Mouse (Mus musculus) heart, embryonic 11.5 days (tissue): ENCODE measurements around the gene Asna1. TPM values are rescaled to one million over a fixed set of nuclear protein-coding genes. Genes with fewer than 3 reads are reported as not detected.

ENCODE experiments used
- ATAC-seq: fragments of 200-750 bp; cut with Nextera tagmentation; replicated peaks from 2 replicates; pipeline ENCODE4 v1.8.0; 2017; ENCODE audit warnings: moderate library complexity; ENCODE audit not compliant: insufficient number of reproducible peaks, low FRiP score, low TSS enrichment
- H3K27ac ChIP-seq: fragments of 300-500 bp; sonication (generic); 2 replicates; pipeline ENCODE4 v1.5.1; 2014; ENCODE audit warnings: mild to moderate bottlenecking, low read depth, low read length
- H3K27me3 ChIP-seq: fragments of 300-500 bp; sonication (generic); 2 replicates; pipeline ENCODE4 v1.6.1; 2014; ENCODE audit warnings: mild to moderate bottlenecking, low read length, mixed read lengths; ENCODE audit not compliant: control insufficient read depth, insufficient read depth
- H3K36me3 ChIP-seq: fragments of 300-500 bp; sonication (generic); 2 replicates; pipeline ENCODE4 v1.6.1; 2014; ENCODE audit warnings: mild to moderate bottlenecking, low read length, moderate library complexity, mixed read lengths; ENCODE audit not compliant: control insufficient read depth, insufficient read depth
- H3K4me1 ChIP-seq: fragments of 300-500 bp; sonication (generic); 2 replicates; pipeline ENCODE4 v1.6.1; 2014; ENCODE audit warnings: low read length; ENCODE audit not compliant: control insufficient read depth, insufficient read depth
- H3K4me2 ChIP-seq: fragments of 300-500 bp; sonication (generic); 2 replicates; pipeline ENCODE4 v1.6.1; 2014; ENCODE audit warnings: mild to moderate bottlenecking, moderate library complexity
- H3K4me3 ChIP-seq: fragments of 300-500 bp; sonication (generic); 2 replicates; pipeline ENCODE4 v1.5.1; 2014; ENCODE audit warnings: low read depth, low read length
- H3K9ac ChIP-seq: fragments of 300-500 bp; sonication (generic); 2 replicates; pipeline ENCODE4 v1.6.1; 2014; ENCODE audit warnings: mild to moderate bottlenecking, low read depth, low read length, moderate library complexity
- H3K9me3 ChIP-seq: fragments of 300-500 bp; sonication (generic); replicated peaks from 2 replicates; pipeline ENCODE4 v1.6.1; 2016; ENCODE audit warnings: low read length; ENCODE audit not compliant: control insufficient read depth
- WGBS: fragments of 180-500 bp; shearing (Covaris S2); extraction: QIAGEN DNeasy Blood & Tissue Kit; methylation state at CpG from one replicate; pipeline ENCODE4 v1.1.7; 2014; ENCODE audit not compliant: insufficient replicate concordance; 5-methylcytosine and 5-hydroxymethylcytosine counted together
- polyA plus RNA-seq: library from polyadenylated mRNA; unstranded; fragments of >200 nt; fragmentation: Nextera tagmentation; extraction: Ambion mirVana; gene quantifications from 2 replicates; pipeline ENCODE4 v1.2.1, GENCODE M21; 2014

Gene Asna1
- polyA plus RNA-seq, 1 experiment from 2014 or later: 118 TPM

DNA sequence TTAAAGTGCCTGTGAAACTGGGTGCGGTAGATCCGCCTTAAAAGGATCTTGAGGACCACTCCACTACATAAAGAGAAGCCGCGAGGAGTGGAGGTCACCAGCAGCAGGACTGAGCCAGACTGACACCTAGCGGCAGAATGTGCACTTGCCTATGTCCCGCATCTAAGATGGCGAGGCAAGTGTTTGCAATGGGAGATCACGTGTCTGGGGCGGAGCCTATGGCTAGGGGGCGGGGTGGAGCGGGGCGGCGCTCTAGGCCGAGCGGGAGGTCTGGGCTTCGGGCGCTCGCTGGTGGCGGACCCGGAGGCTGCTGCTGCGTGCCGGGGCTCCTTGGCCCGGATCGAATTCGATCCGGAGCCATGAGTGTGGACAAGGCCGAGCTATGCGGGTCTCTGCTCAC, 34.7 kb downstream of the Asna1 start, which contains the start of gene Hook2:
Hook2 (plus strand) TSS at position 255 of the 400 bp plus-strand sequence.
- peaks cover 12% of the 10 kb centered on the region for H3K27me3 ChIP-seq
- H3K4me2 ChIP-seq: peak within 1 kb of the TSS; percentile 99
- H3K4me3 ChIP-seq: peak within 1 kb of the TSS; percentile 63
- no peaks in the 10 kb centered on the region for H3K9me3 ChIP-seq
- peak; percentile 90 for ATAC-seq
- WGBS: under 1% methylated on average over 28 of the region's 28 CpGs
- peak within 1 kb of the TSS; percentile 77 for H3K9ac ChIP-seq
- peaks cover 12% of the 10 kb centered on the region for H3K4me1 ChIP-seq
- no peak within 1 kb of the TSS for H3K27ac ChIP-seq
- no peaks in the 10 kb centered on the region; the same call in 1 of the 2 replicates for H3K36me3 ChIP-seq

DNA sequence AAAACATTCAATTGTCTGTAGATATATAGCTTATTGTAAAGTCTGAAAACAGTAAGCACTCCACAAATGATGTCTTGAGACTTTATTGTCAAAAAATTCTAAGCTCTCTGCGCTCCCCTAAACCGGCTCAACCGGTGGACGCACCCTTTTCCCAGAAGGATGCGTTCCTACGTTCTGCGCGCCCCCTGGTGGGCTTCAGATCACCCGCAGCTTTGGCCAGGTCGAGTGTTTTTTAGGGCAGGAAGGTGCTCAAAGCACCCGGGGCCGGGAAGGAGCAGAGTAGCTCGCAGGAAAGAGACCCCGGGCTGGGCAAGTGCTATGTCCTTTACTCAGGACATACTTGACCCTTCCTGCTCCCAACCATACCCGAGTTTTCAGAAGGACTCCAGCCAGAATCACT, 35.3 kb downstream of the Asna1 start:
- H3K4me1 ChIP-seq: peaks cover 17% of the 10 kb centered on the region
- peaks cover 6% of the 10 kb centered on the region for H3K27me3 ChIP-seq
- peak overlapping the region; percentile 68 for H3K9ac ChIP-seq
- under 1% methylated on average over 15 of the region's 15 CpGs for WGBS
- H3K4me3 ChIP-seq: peak overlapping the region; percentile 63
- no peaks in the 10 kb centered on the region for H3K9me3 ChIP-seq
- H3K36me3 ChIP-seq: no peaks in the 10 kb centered on the region
- peak; percentile 62 for ATAC-seq
- H3K4me2 ChIP-seq: peak overlapping the region; percentile 99
- H3K27ac ChIP-seq: no peak overlapping the region

DNA sequence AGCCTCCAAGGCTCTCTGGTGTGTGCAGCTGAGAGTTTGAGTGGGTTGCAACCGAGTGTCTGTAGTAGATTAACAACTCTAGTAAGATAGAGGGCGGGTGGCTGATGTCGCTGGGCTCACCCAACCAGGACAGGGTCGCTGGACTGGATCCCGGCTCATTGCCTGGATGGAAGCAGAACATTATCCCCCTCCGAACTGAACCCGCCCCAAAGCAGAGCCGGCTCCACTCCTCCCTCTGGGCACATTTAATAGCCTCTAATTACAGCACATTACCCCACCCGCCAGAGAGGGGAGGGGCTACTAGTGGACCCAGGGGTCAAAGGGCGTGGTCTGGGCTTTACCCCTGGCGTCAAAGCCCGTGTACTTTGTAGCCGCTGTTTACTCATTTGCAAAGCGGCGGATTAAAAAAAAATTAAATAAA, 35.8 kb downstream of the Asna1 start:
- H3K9me3 ChIP-seq: no peaks in the 10 kb centered on the region
- H3K4me1 ChIP-seq: peaks cover 22% of the 10 kb centered on the region
- no peaks in the 10 kb centered on the region for H3K36me3 ChIP-seq
- ATAC-seq: no peak
- H3K27ac ChIP-seq: no peak overlapping the region
- no peak overlapping the region for H3K4me3 ChIP-seq
- H3K9ac ChIP-seq: no peak overlapping the region
- peaks cover 2% of the 10 kb centered on the region for H3K27me3 ChIP-seq
- H3K4me2 ChIP-seq: peak overlapping the region; percentile 99
- 14% methylated on average over 15 of the region's 15 CpGs for WGBS

DNA sequence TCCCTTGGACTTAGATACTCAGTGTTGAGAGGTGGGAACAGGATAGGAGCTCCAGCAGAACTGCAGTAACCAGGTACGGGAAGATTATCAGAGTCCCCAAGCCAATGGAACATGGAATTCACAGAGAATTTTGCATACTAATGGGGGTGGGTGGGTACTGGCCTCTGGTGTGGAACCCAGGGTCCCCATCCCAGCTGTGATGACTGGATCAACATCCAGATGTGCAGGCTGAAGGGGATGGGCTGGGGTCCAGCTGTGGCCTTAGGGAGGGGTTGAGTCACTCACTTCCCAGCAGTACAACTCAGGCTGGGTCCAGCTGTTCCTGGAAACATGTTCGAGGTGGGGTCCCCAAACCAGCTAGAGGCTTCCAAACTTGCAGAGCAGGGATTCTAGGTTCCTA, 37.2 kb downstream of the Asna1 start:
- ATAC-seq: no peak
- no peak overlapping the region for H3K27ac ChIP-seq
- WGBS: 61% methylated on average over 2 of the region's 2 CpGs

DNA sequence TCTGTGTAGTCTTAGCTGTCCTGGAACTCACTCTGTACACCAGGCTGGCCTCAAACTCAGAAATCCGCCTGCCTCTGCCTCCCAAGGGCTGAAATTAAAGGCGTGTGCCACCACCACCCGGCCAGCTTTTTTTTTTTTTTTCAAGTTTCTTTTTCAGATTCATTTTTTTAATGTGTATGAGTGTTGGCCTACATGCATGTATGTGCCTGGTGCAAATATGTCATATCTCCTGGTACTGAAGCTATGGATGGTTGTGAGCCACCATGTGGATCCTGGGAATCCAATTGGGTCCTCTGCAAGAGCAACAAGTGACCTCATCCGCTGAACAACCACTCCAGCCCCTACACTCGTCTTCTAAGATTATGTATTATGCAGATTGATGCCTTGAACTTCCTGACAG, 37.7 kb downstream of the Asna1 start:
- 80% methylated on average over 5 of the region's 5 CpGs for whole genome bisulfite sequencing
- H3K9ac ChIP-seq: no peak overlapping the region

More for the DNA sequence above, 37.2 kb downstream of the Asna1 start:
- Histone ChIP-seq H3K4me3 (no peak overlapping the region), H3K27me3 (no peaks in the 10 kb centered on the region), H3K9ac (no peak overlapping the region), H3K9me3 (no peaks in the 10 kb centered on the region), H3K4me2 (no peak overlapping the region), H3K36me3 (no peaks in the 10 kb centered on the region), H3K4me1 (peaks cover 24% of the 10 kb centered on the region)

DNA sequence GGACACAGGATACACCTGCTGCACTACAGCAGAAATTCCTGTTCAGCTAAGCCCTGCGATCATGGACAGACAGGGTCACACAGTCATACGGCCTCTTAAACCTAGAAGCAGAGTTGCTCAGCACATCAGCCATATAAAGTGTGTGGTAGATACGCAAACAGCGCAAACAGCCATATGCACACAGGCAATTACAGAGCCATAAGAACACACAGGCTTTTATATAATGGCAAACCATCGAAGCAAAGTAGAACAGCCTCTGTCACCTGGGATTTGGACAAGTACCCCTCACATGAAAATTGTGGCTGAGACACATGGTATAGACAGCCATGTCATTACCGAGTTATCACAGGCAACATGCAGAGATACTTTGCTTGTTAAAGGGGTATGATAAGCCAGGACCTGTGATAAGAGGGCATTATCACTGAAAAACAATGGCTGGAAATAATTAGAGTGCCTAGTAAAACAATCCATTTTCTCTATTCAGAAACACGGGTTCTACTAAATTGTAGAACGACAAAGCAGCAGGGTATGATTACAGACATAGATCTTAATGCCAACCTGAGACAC, 38.6 kb downstream of the Asna1 start:
- Histone ChIP-seq H3K4me2 (peak overlapping the region; percentile 98), H3K36me3 (no peaks in the 10 kb centered on the region), H3K9me3 (no peaks in the 10 kb centered on the region), H3K9ac (peak overlapping the region; percentile 67; the same call in 1 of the 2 replicates), H3K4me3 (peak overlapping the region; percentile 56), H3K27ac (peak overlapping the region; percentile 54), H3K27me3 (0 out of 2 replicates have a peak, but pooled peaks cover 3% of the 10 kb centered on the region), H3K4me1 (peaks cover 31% of the 10 kb centered on the region)
- 35% methylated on average over 8 of the region's 8 CpGs for WGBS
- no peak for ATAC-seq

More for the DNA sequence above, 37.7 kb downstream of the Asna1 start:
- no peaks in the 10 kb centered on the region for H3K9me3 ChIP-seq
- H3K36me3 ChIP-seq: no peaks in the 10 kb centered on the region
- ATAC-seq: no peak
- H3K27me3 ChIP-seq: no peaks in the 10 kb centered on the region
- peaks cover 24% of the 10 kb centered on the region for H3K4me1 ChIP-seq
- H3K4me3 ChIP-seq: no peak overlapping the region
- no peak overlapping the region for H3K4me2 ChIP-seq
- no peak overlapping the region for H3K27ac ChIP-seq

DNA sequence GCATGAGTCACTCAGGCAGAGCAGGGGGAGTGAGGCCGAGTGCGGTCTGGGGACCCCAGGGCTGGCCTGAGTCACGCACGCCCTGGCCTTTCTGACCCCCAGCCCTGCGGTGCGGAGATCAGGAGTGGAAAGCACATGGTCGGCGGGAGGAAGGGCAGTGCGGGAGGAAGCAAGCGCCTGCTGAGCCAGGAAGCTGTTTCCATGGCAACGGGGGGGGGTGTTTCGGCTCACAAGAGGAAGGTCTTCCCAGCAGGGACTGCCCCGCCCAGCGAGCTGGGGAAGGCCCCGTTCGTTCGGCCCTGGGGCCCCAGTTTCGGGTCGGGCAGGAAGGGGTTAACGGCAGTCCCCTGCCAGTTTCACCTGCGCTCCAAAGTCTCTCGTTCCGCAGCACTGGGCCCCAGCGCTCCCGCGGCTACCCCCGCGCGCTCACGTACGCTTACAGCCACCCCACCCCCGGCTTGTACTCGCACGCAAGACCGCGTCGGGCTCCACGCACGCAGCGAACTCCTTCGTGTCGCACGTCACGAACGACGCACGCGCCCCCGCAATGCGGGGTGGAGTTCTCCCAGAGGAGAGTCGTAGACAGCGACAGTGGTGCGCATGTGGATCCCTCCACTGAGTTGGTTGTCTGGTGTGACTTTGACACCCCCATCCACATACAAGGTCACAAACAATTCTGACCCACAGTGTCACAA, 39.2 kb downstream of the Asna1 start:
- no peaks in the 10 kb centered on the region for H3K9me3 ChIP-seq
- H3K27me3 ChIP-seq: 0 out of 2 replicates have a peak, but pooled peaks cover 3% of the 10 kb centered on the region
- H3K9ac ChIP-seq: peak overlapping the region; percentile 67
- H3K4me1 ChIP-seq: peaks cover 36% of the 10 kb centered on the region
- H3K4me3 ChIP-seq: peak overlapping the region; percentile 56
- peak overlapping the region; percentile 54 for H3K27ac ChIP-seq
- no peaks in the 10 kb centered on the region for H3K36me3 ChIP-seq
- under 1% methylated on average over 53 of the region's 53 CpGs for WGBS
- ATAC-seq: peak; percentile 39
- H3K4me2 ChIP-seq: peak overlapping the region; percentile 98

DNA sequence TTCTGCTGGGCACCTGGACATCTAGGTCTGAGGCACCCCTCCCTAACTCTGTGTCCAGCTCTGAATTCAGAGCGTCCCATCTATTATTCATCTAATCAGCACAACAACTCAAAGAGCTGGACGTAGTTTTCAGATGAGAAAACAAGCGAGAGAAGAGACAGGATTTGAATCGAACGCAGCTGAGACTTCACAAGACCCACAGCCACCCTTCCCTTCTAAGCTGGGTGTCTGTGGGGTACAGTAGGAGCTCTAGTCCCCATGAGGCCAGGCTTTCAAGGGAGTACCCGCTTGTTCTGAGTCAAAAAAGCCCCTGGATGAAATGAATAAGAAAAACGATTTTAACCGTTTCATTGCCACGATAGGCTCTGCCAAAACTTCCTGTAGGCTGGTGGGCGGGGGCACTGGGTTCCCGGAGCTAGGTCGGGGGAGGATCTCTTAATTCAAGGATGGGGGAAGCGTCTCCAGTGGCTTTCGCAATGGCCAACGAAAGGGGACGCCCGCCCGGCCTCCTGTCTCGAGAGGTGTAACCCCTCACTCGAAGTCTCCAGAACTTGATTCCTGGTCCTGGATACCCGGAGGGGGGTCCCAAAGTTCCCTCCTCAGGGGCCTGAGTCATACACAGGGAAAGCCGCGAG, 39.9 kb downstream of the Asna1 start:
- H3K4me2 ChIP-seq: peak overlapping the region; percentile 98
- no peak for ATAC-seq
- WGBS: 2% methylated on average over 23 of the region's 23 CpGs

More for the DNA sequence above, 39.9 kb downstream of the Asna1 start:
- H3K4me1 ChIP-seq: peaks cover 40% of the 10 kb centered on the region
- peak overlapping the region; percentile 67 for H3K9ac ChIP-seq
- H3K27me3 ChIP-seq: 0 out of 2 replicates have a peak, but pooled peaks cover 3% of the 10 kb centered on the region
- H3K27ac ChIP-seq: peak overlapping the region; percentile 74
- peak overlapping the region; percentile 56 for H3K4me3 ChIP-seq
- no peaks in the 10 kb centered on the region for H3K36me3 ChIP-seq
- H3K9me3 ChIP-seq: no peaks in the 10 kb centered on the region
